In genomic region chr7:46526665-46527154, GRCm38 (mm10) we compare ENCODE assay signal across 25 mouse cellular contexts.
DNase-seq lines count a peak whose midpoint lies in the region; ATAC-seq lines count a peak whose summit lies in the region.
"Had no signal": no experiment of that assay in that cellular context is flagged by ENCODE, and none has a peak within 500 bp of the region (broad histone marks: within the 10 kb centered on the region; RNA-seq: fewer than 3 reads in every experiment).

No protein-coding gene starts in this region.

- H3K27me3 ChIP-seq in midbrain, embryonic 11.5 days (ENCODE audit: control insufficient read depth, insufficient read depth, low read length), result no peaks in the 10 kb centered on the region
- H3K27me3 ChIP-seq in midbrain, embryonic 14.5 days (ENCODE audit: control insufficient read depth, insufficient read depth, low read length), result no peaks in the 10 kb centered on the region
- H3K27me3 ChIP-seq in intestine, embryonic 15.5 days (replicated peaks), result no peaks in the 10 kb centered on the region
- H3K27me3 ChIP-seq: CH12.LX; embryonic facial prominence, embryonic 13.5 days; embryonic facial prominence, embryonic 15.5 days; forebrain, embryonic 12.5 days had no signal

- no peak overlapping the region for H3K9ac ChIP-seq in midbrain, embryonic 11.5 days (ENCODE audit: low read length)
- no peak overlapping the region for H3K9ac ChIP-seq in midbrain, embryonic 14.5 days (replicated peaks; ENCODE audit: low read length)
- no peak overlapping the region for H3K9ac ChIP-seq in intestine, embryonic 15.5 days
- H3K9ac ChIP-seq: embryonic facial prominence, embryonic 13.5 days; embryonic facial prominence, embryonic 15.5 days; forebrain, embryonic 12.5 days had no signal

- no peak overlapping the region for H3K27ac ChIP-seq in midbrain, embryonic 11.5 days (ENCODE audit: low read depth, low read length)
- no peak overlapping the region for H3K27ac ChIP-seq in midbrain, embryonic 14.5 days (replicated peaks; ENCODE audit: low read depth, low read length)
- no peak overlapping the region for H3K27ac ChIP-seq in intestine, embryonic 15.5 days
- H3K27ac ChIP-seq: embryonic facial prominence, embryonic 13.5 days; embryonic facial prominence, embryonic 15.5 days; forebrain, embryonic 10.5 days; forebrain, embryonic 12.5 days had no signal

- 82% methylated on average over 6 of the region's 6 CpGs for WGBS in midbrain, embryonic 11.5 days
- 68% methylated on average over 6 of the region's 6 CpGs for WGBS in midbrain, embryonic 14.5 days
- 50% methylated on average over 6 of the region's 6 CpGs for WGBS in intestine, embryonic 15.5 days

- H3K9me3 ChIP-seq in midbrain, embryonic 11.5 days (ENCODE audit: control insufficient read depth, low read length), result no peaks in the 10 kb centered on the region
- H3K9me3 ChIP-seq in midbrain, embryonic 14.5 days (ENCODE audit: control insufficient read depth, low read length), result no peaks in the 10 kb centered on the region
- H3K9me3 ChIP-seq in intestine, embryonic 15.5 days, result no peaks in the 10 kb centered on the region
- H3K9me3 ChIP-seq: embryonic facial prominence, embryonic 13.5 days; embryonic facial prominence, embryonic 15.5 days; forebrain, embryonic 10.5 days; forebrain, embryonic 12.5 days; G1E had no signal

- peak; percentile 35 for DNase-seq in midbrain, embryonic 11.5 days (ENCODE audit: low spot score, missing footprints)
- DNase-seq in midbrain, embryonic 14.5 days, result no peak
- no peak for DNase-seq in left cerebral cortex, adult 9 months (ENCODE audit: low spot score in 2 of 2)
- DNase-seq: adrenal gland, adult 8-10 months; adrenal gland, postnatal 14 days; adrenal gland, postnatal 36 days; B cell, adult 2 months; cerebellum, adult 11-12 months; cerebellum, adult 2 months; cerebellum, adult 9-10 months; cerebellum, postnatal 10 days; cerebellum, postnatal 25 days; embryo, embryonic 11 days had no signal

- no peaks in the 10 kb centered on the region for H3K4me1 ChIP-seq in midbrain, embryonic 11.5 days (ENCODE audit: control insufficient read depth, insufficient read depth, low read length)
- no peaks in the 10 kb centered on the region for H3K4me1 ChIP-seq in midbrain, embryonic 14.5 days (ENCODE audit: control insufficient read depth, insufficient read depth, low read length)
- no peaks in the 10 kb centered on the region for H3K4me1 ChIP-seq in intestine, embryonic 15.5 days (replicated peaks)
- H3K4me1 ChIP-seq: embryonic facial prominence, embryonic 13.5 days; forebrain, embryonic 10.5 days; forebrain, embryonic 12.5 days had no signal

- H3K36me3 ChIP-seq in midbrain, embryonic 11.5 days (ENCODE audit: control insufficient read depth, insufficient read depth, low read length), result no peaks in the 10 kb centered on the region
- no peaks in the 10 kb centered on the region for H3K36me3 ChIP-seq in midbrain, embryonic 14.5 days (ENCODE audit: control insufficient read depth, insufficient read depth, low read length)
- no peaks in the 10 kb centered on the region for H3K36me3 ChIP-seq in intestine, embryonic 15.5 days
- H3K36me3 ChIP-seq: embryonic facial prominence, embryonic 13.5 days; embryonic facial prominence, embryonic 15.5 days; forebrain, embryonic 10.5 days; forebrain, embryonic 12.5 days had no signal

- no peak overlapping the region for H3K4me3 ChIP-seq in midbrain, embryonic 11.5 days (ENCODE audit: low read depth, low read length)
- H3K4me3 ChIP-seq in midbrain, embryonic 14.5 days (replicated peaks; ENCODE audit: low read depth, low read length), result no peak overlapping the region
- no peak overlapping the region for H3K4me3 ChIP-seq in intestine, embryonic 15.5 days (replicated peaks)
- H3K4me3 ChIP-seq: embryonic facial prominence, embryonic 13.5 days; embryonic facial prominence, embryonic 15.5 days; erythroblast, embryonic 14.5 days; forebrain, embryonic 10.5 days; forebrain, embryonic 12.5 days had no signal

- no peak overlapping the region for H3K4me2 ChIP-seq in midbrain, embryonic 11.5 days
- no peak overlapping the region for H3K4me2 ChIP-seq in midbrain, embryonic 14.5 days (ENCODE audit: low read length)
- no peak overlapping the region for H3K4me2 ChIP-seq in intestine, embryonic 15.5 days (replicated peaks)
- H3K4me2 ChIP-seq: embryonic facial prominence, embryonic 13.5 days; embryonic facial prominence, embryonic 15.5 days; forebrain, embryonic 12.5 days had no signal

- ATAC-seq in midbrain, embryonic 11.5 days (ENCODE audit: low FRiP score), result no peak
- no peak for ATAC-seq in midbrain, embryonic 14.5 days (ENCODE audit: low FRiP score, low TSS enrichment)
- ATAC-seq in megakaryocyte progenitor cell, adult 5-6 weeks (replicated peaks; ENCODE audit: poor library complexity), result peak; percentile 63
- no peak for ATAC-seq in intestine, embryonic 15.5 days
- ATAC-seq: CD4-positive, CD25-positive, alpha-beta regulatory T cell, adult 4 months; forebrain, embryonic 14.5 days; forebrain, embryonic 16.5 days had no signal
